Mouse (Mus musculus) macrophage (primary cell): ENCODE data around the gene Topors. TPM values are rescaled to one million over a fixed set of nuclear protein-coding genes. Genes with fewer than 3 reads are reported as not detected.

ENCODE experiments used
- H3K27ac ChIP-seq: fragments of 350-480 bp; formaldehyde crosslinking; 2 replicates; pipeline ENCODE4 v1.9.0; 2021
- H3K36me3 ChIP-seq: fragments of 350-480 bp; formaldehyde crosslinking; 2 replicates; pipeline ENCODE4 v1.9.0; 2021; ENCODE audit errors: inconsistent target
- H3K4me3 ChIP-seq: fragments of 350-480 bp; formaldehyde crosslinking; 2 replicates; pipeline ENCODE4 v1.9.0; 2021; ENCODE audit errors: inconsistent target
- H3K79me2 ChIP-seq: fragments of 350-480 bp; formaldehyde crosslinking; 2 replicates; pipeline ENCODE4 v1.9.0; 2021; ENCODE audit errors: inconsistent target
- WGBS: methylation state at CpG from one replicate; pipeline ENCODE4 v1.1.7; 2026; ENCODE audit warnings: inconsistent platforms; ENCODE audit not compliant: missing documents; 5-methylcytosine and 5-hydroxymethylcytosine counted together
- polyA plus RNA-seq: library from polyadenylated mRNA; stranded (reverse); fragments of 250-400 nt; gene quantifications from 3 replicates; pipeline ENCODE4 v1.2.4, GENCODE M21; 2018; ENCODE audit warnings: inconsistent platforms

The Topors gene
- polyA plus RNA-seq, 1 experiment from 2014 or later = 53.7 TPM

DNA sequence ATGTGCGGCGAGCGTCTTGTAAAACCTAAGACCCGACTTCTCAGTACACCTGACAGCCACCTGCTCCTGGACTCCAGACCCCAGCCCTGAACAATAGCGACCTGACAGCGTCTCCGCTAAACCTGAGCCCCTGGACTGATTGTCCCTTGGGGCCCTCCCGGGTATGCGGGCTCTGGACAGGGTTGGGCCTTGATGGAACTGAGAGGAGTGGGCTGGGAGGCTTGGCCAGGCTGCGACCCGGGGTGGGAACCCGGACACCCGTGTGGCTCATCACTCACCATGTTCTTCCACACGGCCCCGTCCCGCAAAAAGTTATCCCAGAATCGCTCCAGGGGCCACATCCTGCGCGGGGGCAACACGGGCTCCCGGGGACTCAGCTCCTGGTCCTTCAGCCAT, 9.2 kb upstream of the Topors start:
- Histone ChIP-seq H3K27ac (peak overlapping the region; percentile 15; the same call in 1 of the 2 replicates), H3K4me3 (peak overlapping the region; percentile 95), H3K36me3 (0 out of 2 replicates have a peak, but pooled peaks cover 8% of the 10 kb centered on the region), H3K79me2 (peaks cover 30% of the 10 kb centered on the region)
- 3% methylated on average over 10 of the region's 21 CpGs for WGBS

DNA sequence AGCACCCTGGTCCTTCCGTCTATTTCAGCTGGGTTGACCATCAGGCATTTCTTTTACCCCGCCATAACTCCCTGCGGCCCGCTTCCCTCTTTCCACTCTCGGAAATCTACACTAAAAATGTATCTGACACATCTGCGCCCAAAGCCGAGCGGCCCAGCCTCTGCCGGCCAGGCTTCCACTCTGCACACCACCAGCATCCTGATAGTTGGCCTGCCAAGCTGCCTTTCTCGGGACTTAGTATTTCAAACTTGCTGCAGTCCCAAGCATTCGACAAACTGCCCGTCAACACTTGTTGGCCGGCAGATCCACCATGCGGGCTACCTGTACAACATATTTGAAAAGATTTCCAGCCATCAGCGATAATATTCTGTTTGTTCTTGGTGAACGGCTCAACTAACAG, 815 bp downstream of the Topors start:
- WGBS = under 1% methylated on average over 13 of the region's 16 CpGs
- Histone ChIP-seq H3K4me3 (peak overlapping the region; percentile 98), H3K36me3 (peaks cover 19% of the 10 kb centered on the region), H3K27ac (peak overlapping the region; percentile 96), H3K79me2 (peaks cover 67% of the 10 kb centered on the region)

DNA sequence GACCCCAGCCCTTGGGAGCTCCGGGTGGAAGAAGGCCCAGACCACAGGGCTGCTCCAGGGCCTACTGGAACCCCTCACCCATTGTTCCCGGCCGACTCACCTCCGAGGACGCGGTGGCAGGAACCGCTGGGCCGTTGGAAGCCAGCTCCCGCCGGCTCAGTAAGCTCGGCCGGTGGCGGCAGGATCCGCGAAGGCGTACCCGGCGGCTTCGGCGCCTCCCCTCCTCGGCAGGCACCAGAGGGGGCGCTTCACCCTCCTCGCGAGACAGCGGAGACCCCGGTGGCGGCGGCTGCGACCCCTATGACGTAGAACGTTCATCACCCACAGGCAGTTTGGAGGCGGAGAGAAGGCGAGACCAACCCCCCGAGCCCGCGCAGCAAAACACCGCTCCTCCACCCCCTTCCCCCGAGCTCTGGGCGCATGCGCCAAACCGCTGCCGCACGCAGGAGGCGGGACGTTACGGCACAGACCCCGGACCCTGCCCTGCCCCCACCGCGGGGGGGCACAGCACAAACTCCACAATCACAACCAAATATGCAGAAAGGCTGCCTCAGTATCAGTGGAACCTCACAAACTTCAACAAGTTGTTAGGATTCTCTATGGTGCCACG, 1.3 kb downstream of the Topors start:
- peaks cover 22% of the 10 kb centered on the region for H3K36me3 ChIP-seq
- H3K27ac ChIP-seq = peak overlapping the region; percentile 96
- peak overlapping the region; percentile 98 for H3K4me3 ChIP-seq
- peaks cover 72% of the 10 kb centered on the region for H3K79me2 ChIP-seq
- 1% methylated on average over 49 of the region's 50 CpGs for WGBS

DNA sequence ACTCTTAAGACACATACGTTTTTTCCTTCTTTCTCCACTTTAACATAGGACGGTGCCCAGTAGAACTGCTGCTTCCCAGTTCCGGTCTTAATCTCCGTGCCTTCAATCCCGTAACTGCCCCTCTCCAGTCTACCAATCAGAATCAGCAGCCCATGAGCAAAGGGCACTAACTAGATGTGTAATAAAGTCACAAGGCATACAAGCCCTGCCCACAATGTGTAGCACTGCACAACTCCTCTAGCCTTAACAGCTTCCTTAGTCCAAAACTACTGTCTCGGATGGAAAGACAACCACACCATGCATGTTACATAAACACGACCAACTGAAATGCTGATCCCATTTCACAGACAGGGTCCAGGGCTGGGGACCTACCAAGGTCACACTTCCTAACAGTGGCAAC, 2.0 kb downstream of the Topors start:
- Histone ChIP-seq H3K4me3 (peak overlapping the region; percentile 98), H3K36me3 (peaks cover 24% of the 10 kb centered on the region), H3K79me2 (peaks cover 78% of the 10 kb centered on the region), H3K27ac (peak overlapping the region; percentile 35)
- 71% methylated on average over 7 of the region's 7 CpGs for WGBS

DNA sequence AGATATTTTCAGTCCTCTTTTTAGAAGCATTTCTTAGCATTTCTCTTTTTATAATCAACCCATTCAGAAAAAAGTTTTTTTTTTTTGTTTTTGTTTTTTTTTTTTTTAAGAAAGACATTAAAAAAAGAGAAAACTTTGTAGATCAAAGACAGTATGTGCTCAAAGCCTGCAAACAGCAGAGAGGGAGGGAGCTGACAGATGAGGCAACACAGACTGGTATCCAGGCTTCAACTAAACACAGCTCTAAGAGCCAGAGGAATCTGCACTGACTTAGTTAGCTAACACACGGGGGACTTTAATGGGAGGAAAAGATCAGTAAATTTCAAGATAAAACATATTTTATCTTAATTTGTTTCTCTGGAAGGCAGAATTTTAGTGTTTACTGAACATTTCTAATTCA, 5.3 kb downstream of the Topors start:
- Histone ChIP-seq H3K4me3 (no peak overlapping the region), H3K36me3 (peaks cover 58% of the 10 kb centered on the region), H3K27ac (no peak overlapping the region), H3K79me2 (peaks cover 93% of the 10 kb centered on the region)
- WGBS = 100% methylated on average over 1 of the region's 1 CpGs

DNA sequence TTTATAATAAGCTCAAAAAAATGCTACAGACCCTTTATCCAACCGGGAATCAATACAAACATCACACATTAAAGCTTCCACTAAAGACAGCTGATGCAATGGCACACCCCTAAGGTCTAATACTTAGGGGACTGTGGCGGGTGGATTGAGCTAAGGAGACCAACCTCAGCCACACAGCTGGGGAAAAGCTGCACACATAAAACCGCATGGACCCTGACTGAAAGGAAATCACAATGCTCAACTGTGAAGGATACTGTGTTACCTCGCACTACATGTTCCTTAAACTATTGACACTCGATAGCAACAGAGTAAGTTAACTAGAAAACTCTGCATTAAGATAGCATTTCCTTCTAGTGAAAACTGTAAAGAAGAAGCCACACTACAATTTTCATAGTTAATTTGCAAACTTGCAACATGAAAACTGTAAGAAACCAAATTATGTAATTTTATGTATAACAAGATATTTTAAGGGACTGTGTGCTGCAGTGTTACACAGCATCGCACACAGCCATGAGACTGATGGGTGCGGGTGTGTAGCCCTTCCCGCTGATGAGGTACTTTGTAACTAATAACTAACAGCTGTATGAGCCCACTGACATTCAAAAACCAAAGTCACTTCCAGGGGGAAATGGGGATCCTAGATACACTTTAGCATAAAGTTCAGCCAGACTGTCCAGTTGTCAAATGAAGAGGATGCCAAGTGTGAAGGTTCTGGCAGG, 15.1 kb downstream of the Topors start:
- 92% methylated on average over 8 of the region's 8 CpGs for WGBS

DNA sequence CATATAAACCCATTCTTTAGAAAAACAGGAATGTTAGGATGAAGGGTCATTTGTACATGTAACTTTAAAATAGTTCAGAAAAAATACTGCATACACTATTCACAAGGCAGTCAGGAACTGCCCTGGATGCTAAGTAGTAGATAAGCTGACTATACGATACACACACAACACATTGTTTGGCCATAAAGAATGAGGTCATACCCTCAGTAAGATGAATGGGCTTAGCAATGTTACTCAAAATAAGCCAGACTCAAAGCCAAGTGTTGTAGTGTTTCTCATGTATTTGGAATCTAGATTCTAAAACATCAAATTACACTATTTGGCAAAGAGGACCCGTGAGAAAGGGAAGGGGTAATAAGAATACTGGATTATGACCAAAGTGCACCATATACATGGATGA, 15.9 kb downstream of the Topors start:
- Histone ChIP-seq H3K79me2 (no peaks in the 10 kb centered on the region), H3K27ac (no peak overlapping the region), H3K36me3 (no peaks in the 10 kb centered on the region), H3K4me3 (no peak overlapping the region)
- WGBS = 89% methylated on average over 2 of the region's 2 CpGs

More for the DNA sequence above, 15.1 kb downstream of the Topors start:
- Histone ChIP-seq H3K27ac (no peak overlapping the region), H3K36me3 (peaks cover 6% of the 10 kb centered on the region), H3K79me2 (no peaks in the 10 kb centered on the region; the same call in 1 of the 2 replicates), H3K4me3 (no peak overlapping the region)

DNA sequence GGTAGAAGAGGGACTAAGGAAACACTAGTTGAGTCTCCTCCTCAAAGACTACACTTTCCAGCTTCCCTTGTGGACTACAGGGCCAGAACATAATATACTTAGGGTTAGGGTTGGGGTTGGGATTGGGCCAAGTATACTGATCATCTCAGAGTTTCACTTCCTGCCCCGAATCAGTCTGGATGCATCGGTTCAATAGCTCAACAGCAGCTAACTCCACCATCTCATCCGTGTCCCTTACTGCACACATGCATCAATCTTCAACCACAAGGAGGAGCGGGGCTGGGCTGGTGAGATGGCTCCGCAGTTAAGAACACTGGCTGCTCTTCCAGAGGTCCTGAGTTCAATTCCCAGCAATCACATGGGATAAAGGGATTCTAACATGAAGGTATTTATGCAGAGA, 18.7 kb downstream of the Topors start:
- Histone ChIP-seq H3K27ac (no peak overlapping the region), H3K36me3 (no peaks in the 10 kb centered on the region), H3K79me2 (no peaks in the 10 kb centered on the region), H3K4me3 (no peak overlapping the region)
- WGBS = 62% methylated on average over 5 of the region's 5 CpGs

DNA sequence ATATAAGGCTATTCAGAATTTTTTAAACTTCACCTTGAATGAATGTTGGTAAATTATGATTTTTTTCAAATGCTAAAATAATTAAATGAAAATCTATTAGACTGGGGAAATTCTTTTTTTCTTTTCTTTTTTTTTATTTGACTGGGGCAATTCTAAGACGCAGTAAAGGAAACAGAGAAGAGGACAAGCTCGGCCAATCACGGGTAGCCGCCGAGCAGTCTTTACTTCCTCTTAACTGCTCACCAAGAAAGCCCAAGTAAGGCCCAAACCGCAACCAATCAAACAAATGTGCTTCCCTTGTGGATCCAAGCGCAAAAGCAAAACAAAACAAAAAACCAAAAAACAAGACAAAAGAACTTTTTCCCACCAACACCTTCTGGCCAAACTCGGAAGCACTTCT, 25.6 kb downstream of the Topors start:
- Histone ChIP-seq H3K36me3 (no peaks in the 10 kb centered on the region), H3K27ac (peak overlapping the region; percentile 42), H3K79me2 (peaks cover 6% of the 10 kb centered on the region), H3K4me3 (no peak overlapping the region)
- 2% methylated on average over 8 of the region's 8 CpGs for WGBS

DNA sequence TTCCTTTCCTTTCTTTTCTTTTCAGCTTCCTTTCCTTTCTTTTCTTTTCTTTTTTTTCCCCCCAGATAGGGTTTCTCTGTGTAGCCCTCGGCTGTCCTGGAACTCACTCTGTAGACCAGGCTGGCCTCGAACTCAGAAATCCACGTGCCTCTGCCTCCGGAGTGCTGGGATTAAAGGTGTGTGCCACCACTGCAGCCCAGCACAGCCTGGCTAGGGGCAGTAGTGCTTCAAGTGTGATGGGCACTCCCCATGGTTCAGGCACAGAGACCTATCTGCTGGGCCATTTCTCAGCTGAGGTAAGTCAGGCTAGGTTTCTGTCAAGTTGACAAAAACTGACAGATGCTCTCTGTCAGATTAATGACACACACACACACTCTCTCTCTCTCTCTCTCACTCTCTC, 26.6 kb downstream of the Topors start:
- Histone ChIP-seq H3K4me3 (no peak overlapping the region), H3K36me3 (no peaks in the 10 kb centered on the region), H3K79me2 (peaks cover 16% of the 10 kb centered on the region), H3K27ac (no peak overlapping the region)
- 89% methylated on average over 4 of the region's 4 CpGs for WGBS

DNA sequence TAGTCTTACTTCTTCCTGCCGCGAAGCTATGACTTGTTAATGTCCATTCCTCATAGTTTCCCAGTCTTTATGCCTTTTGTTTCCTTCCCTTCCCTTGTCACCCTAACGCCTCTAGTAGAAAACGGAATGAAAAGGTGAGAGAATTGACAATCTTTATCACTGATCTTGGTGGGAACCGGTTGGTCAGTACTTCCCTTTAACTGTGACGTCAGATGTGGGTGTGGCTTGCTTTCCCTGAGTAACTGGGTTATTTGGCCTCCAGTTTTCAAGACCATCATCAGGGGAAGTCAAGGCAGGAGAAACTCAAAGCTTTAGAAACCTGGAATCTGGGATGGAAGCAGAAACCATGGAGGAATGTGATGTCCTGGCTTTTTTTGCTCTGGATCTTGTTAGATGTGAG, 27.7 kb downstream of the Topors start:
- WGBS = 58% methylated on average over 6 of the region's 6 CpGs
- H3K4me3 ChIP-seq = no peak overlapping the region
- peaks cover 27% of the 10 kb centered on the region for H3K79me2 ChIP-seq
- no peaks in the 10 kb centered on the region for H3K36me3 ChIP-seq
- no peak overlapping the region for H3K27ac ChIP-seq

DNA sequence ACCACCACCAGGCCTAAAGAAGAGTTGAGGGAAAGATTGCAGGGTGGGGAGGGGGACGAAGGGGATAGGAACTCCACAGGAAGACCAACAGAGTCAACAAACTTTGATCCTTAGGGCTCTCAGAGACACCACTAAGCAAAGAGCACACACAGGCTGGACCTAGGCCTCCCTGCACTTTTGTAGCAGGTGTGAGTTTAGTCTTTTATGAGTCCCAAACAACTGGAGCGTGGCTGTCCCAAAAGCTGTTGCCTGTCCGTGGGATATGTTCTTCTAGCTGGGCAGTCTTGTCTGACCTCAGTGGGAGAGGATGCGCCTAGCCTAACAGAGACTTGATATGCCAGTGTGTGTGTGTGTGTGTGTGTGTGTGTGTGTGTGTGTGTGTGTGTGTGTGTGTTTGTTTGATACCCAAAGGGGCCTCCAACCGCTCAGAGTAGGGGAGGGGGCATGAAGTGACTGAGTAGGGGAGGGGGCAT, 29.3 kb downstream of the Topors start:
- peaks cover 42% of the 10 kb centered on the region for H3K79me2 ChIP-seq
- 70% methylated on average over 5 of the region's 5 CpGs for WGBS
- peak overlapping the region; percentile 82 for H3K27ac ChIP-seq
- H3K4me3 ChIP-seq = peak overlapping the region; percentile 92; the same call in 1 of the 2 replicates
- no peaks in the 10 kb centered on the region for H3K36me3 ChIP-seq

DNA sequence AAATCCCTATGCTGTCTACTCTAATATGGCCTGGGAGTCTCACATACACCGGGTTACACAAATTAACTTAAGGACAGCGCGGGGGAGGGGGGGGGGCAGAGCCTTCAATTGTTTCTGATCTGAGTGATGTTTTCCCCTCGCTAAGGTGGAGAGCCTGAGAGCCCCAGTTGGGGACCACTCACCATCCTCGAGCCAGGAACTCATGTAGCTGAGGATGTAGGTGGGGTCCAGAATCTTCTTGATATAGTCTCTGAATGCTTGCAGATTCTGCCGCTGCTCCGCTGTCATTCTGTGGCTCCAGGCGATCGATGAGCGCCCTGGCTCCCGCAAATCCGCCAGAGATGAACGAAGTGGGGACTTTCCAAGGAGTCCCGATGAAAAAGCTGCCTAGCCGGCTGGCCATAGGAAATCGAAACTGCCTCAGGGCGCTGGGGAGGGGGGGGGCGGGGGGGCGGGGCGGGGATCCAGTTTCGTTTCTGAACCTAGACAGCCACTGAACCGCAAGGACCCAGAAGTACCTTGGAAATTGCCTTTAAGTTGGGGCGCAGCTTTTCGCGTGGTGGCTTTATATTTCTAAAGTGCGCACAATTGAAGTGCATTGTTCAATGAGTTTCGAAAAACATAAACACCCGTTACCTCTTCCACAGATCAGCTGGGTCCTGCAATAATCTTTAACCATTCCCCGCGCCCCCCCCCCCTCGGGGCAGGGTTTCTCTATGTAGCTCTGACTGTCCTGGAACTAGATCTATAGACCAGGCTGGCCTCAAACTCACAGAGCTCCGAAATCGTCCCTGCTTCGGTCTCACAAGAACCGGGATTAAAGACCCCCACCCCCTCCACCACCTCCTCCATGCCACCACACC, 30.0 kb downstream of the Topors start, which contains the start of gene Ddx58:
Gene Ddx58 (minus strand): TSS at position 420 of the 863 bp plus-strand sequence.
- Histone ChIP-seq H3K79me2 (peaks cover 49% of the 10 kb centered on the region), H3K27ac (peak within 1 kb of the TSS; percentile 82), H3K4me3 (peak within 1 kb of the TSS; percentile 92), H3K36me3 (peaks cover 6% of the 10 kb centered on the region)
- WGBS = 3% methylated on average over 35 of the region's 35 CpGs
